Mouse (Mus musculus): Measurements from ENCODE around the gene Cdh3. TPM values are rescaled to one million over a fixed set of nuclear protein-coding genes. Genes with fewer than 3 reads are reported as not detected.
A peak's percentile ranks its signal among the peaks of the same experiment; 100 is the strongest.

Gene Cdh3
- polyA plus RNA-seq, 1 experiment: not detected

- Histone ChIP-seq H3K27ac (replicated peaks; ENCODE audit: low read depth, low read length) (no peak within 1 kb of the TSS), H3K4me1 (ENCODE audit: control insufficient read depth, insufficient read depth, insufficient read length, low read length) (peaks cover 4% of the 10 kb centered on the region; the same call in 1 of the 2 replicates), H3K4me3 (ENCODE audit: insufficient read depth, low read depth, low read length) (peak within 1 kb of the TSS; percentile 45)
Measured at GRCm38 (mm10) chr8:106603131-106603819, 92.6 kb downstream of the Cdh3 start, which contains the start of gene Cdh1. Cdh1 (plus strand) TSS chr8:106603351.

- H3K4me1 ChIP-seq (ENCODE audit: control insufficient read depth, insufficient read depth, insufficient read length, low read length): peaks cover 4% of the 10 kb centered on the region; the same call in 1 of the 2 replicates
- H3K4me3 ChIP-seq (ENCODE audit: insufficient read depth, low read depth, low read length): no peak overlapping the region
- H3K27ac ChIP-seq (replicated peaks; ENCODE audit: low read depth, low read length): no peak overlapping the region
Measured at GRCm38 (mm10) chr8:106603933-106604332, 93.2 kb downstream of the Cdh3 start.

DNA sequence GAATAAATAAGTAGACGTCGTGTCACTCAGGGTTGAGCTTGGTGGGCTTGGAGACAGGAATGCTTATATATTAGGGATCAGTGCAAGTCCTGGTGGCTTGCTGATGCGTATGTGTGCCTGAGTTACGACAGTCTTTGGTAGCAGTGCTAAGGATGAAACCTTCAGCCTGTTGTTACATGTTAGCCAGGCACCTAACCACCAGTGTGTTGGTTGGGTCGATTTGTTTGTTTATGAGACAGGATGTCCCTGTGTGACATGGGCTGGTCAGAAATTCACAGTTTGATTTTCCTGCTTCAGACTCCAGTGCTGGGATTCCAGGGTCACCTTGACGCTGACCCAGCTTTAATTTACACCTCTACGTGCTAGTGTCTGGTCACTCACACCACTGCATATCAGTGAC, 95.0 kb downstream of the Cdh3 start:
- Histone ChIP-seq H3K27ac (replicated peaks; ENCODE audit: low read depth, low read length) (no peak overlapping the region), H3K4me3 (ENCODE audit: insufficient read depth, low read depth, low read length) (no peak overlapping the region), H3K4me1 (ENCODE audit: control insufficient read depth, insufficient read depth, insufficient read length, low read length) (peaks cover 4% of the 10 kb centered on the region; the same call in 1 of the 2 replicates)

- H3K4me3 ChIP-seq (ENCODE audit: insufficient read depth, low read depth, low read length): no peak overlapping the region
- peaks cover 4% of the 10 kb centered on the region; the same call in 1 of the 2 replicates for H3K4me1 ChIP-seq (ENCODE audit: control insufficient read depth, insufficient read depth, insufficient read length, low read length)
- H3K27ac ChIP-seq (replicated peaks; ENCODE audit: low read depth, low read length): no peak overlapping the region
Measured at GRCm38 (mm10) chr8:106606121-106606520, 95.4 kb downstream of the Cdh3 start.

- Histone ChIP-seq H3K4me3 (ENCODE audit: insufficient read depth, low read depth, low read length) (no peak overlapping the region), H3K4me1 (ENCODE audit: control insufficient read depth, insufficient read depth, insufficient read length, low read length) (peaks cover 4% of the 10 kb centered on the region; the same call in 1 of the 2 replicates), H3K27ac (replicated peaks; ENCODE audit: low read depth, low read length) (no peak overlapping the region)
Measured at GRCm38 (mm10) chr8:106606601-106607145, 96.0 kb downstream of the Cdh3 start.

Other genes with a start within 250 kb of the Cdh3 start
- gene Smpd3, start 172.9 kb upstream of the Cdh3 start, polyA plus RNA-seq (2012; ENCODE audit: insufficient read depth, insufficient read length, missing spikeins): 0.95 and 1.0 TPM in 2 replicates
- gene Zfp90, start 95.6 kb upstream of the Cdh3 start, polyA plus RNA-seq (2012; ENCODE audit: insufficient read depth, insufficient read length, missing spikeins): 1.0 and 2.1 TPM in 2 replicates
- not detected in 2 replicates for gene 6030452D12Rik, start 10.4 kb upstream of the Cdh3 start, polyA plus RNA-seq (2012; ENCODE audit: insufficient read depth, insufficient read length, missing spikeins)
- gene Gm10073, start 62.6 kb downstream of the Cdh3 start, polyA plus RNA-seq (2012; ENCODE audit: insufficient read depth, insufficient read length, missing spikeins): 34.1 and 57.5 TPM in 2 replicates
- gene Cdh1, start 92.5 kb downstream of the Cdh3 start, polyA plus RNA-seq (2012; ENCODE audit: insufficient read depth, insufficient read length, missing spikeins): not detected in 2 replicates
- 1.9 and 2.5 TPM in 2 replicates for gene Tango6, start 172.2 kb downstream of the Cdh3 start, polyA plus RNA-seq (2012; ENCODE audit: insufficient read depth, insufficient read length, missing spikeins)